8 mouse cellular contexts compared by ENCODE assay signal in genomic region chr16:20716841-20717180, GRCm38 (mm10). TPM values are rescaled to one million over a fixed set of nuclear protein-coding genes. Genes with fewer than 3 reads are reported as not detected.
A peak's percentile ranks its signal among the peaks of the same experiment; 100 is the strongest.
DNase-seq lines count a peak whose midpoint lies in the region; ATAC-seq and TF ChIP-seq lines count a peak whose summit lies in the region.

No protein-coding gene starts in this region.

- peak overlapping the region; percentile 90 for H3K4me2 ChIP-seq in heart, embryonic 11.5 days
- H3K4me2 ChIP-seq in forebrain, postnatal 0 days (ENCODE audit: low read depth), result peak overlapping the region; percentile 84

- 0% methylated on average over 8 of the region's 8 CpGs for WGBS in heart, embryonic 11.5 days (ENCODE audit: insufficient replicate concordance)
- WGBS in forebrain, postnatal 0 days, result 3% methylated on average over 8 of the region's 8 CpGs
- 6% methylated on average over 8 of the region's 8 CpGs for WGBS in macrophage (ENCODE audit: missing documents)

- peak overlapping the region; percentile 75 for H3K9ac ChIP-seq in heart, embryonic 11.5 days (ENCODE audit: low read depth, low read length)
- peak overlapping the region; percentile 77 for H3K9ac ChIP-seq in ES-Bruce4 (ENCODE audit: low read depth, poor library complexity, severe bottlenecking)
- peak overlapping the region; percentile 84 for H3K9ac ChIP-seq in forebrain, postnatal 0 days

- no peaks in the 10 kb centered on the region for H3K79me2 ChIP-seq in macrophage (ENCODE audit: inconsistent target)

- peaks cover 27% of the 10 kb centered on the region for H3K4me1 ChIP-seq in heart, embryonic 11.5 days (ENCODE audit: control insufficient read depth, insufficient read depth, low read length)
- peaks cover 5% of the 10 kb centered on the region for H3K4me1 ChIP-seq in ES-Bruce4 (ENCODE audit: control insufficient read depth, insufficient read depth, low read length)
- H3K4me1 ChIP-seq in forebrain, postnatal 0 days (ENCODE audit: insufficient read depth), result peaks cover 14% of the 10 kb centered on the region

- no peaks in the 10 kb centered on the region for H3K9me3 ChIP-seq in heart, embryonic 11.5 days (replicated peaks; ENCODE audit: control insufficient read depth, low read length)
- H3K9me3 ChIP-seq in ES-Bruce4 (replicated peaks; ENCODE audit: control insufficient read depth, insufficient read depth, low read length, poor library complexity, severe bottlenecking), result no peaks in the 10 kb centered on the region
- H3K9me3 ChIP-seq in forebrain, postnatal 0 days (ENCODE audit: low read length), result no peaks in the 10 kb centered on the region

- no peak for TF ChIP-seq POLR2A in ES-Bruce4 (IDR thresholded peaks at IDR 0.05; ENCODE audit: insufficient read depth, low read length)

- no peak for ATAC-seq in heart, embryonic 11.5 days (replicated peaks; ENCODE audit: insufficient number of reproducible peaks, low FRiP score, low TSS enrichment)
- ATAC-seq in forebrain, postnatal 0 days, result no peak

- no peak for TF ChIP-seq CTCF in ES-Bruce4 (IDR thresholded peaks at IDR 0.05; ENCODE audit: low read depth, low read length)
- no peak for TF ChIP-seq CTCF in forebrain, postnatal 0 days (IDR thresholded peaks at IDR 0.05; ENCODE audit: low read depth)

- no peaks in the 10 kb centered on the region for H3K27me3 ChIP-seq in heart, embryonic 11.5 days (ENCODE audit: control insufficient read depth, insufficient read depth, low read length)
- no peaks in the 10 kb centered on the region for H3K27me3 ChIP-seq in ES-Bruce4 (ENCODE audit: control insufficient read depth, insufficient read depth, low read length, poor library complexity, severe bottlenecking)
- H3K27me3 ChIP-seq in forebrain, postnatal 0 days (ENCODE audit: insufficient read depth, low read length), result no peaks in the 10 kb centered on the region

- no peak for TF ChIP-seq EP300 in ES-Bruce4 (IDR thresholded peaks at IDR 0.05; ENCODE audit: insufficient read depth, low read depth, low read length)

- H3K4me3 ChIP-seq in heart, embryonic 11.5 days (ENCODE audit: low read depth, low read length), result peak overlapping the region; percentile 61
- peak overlapping the region; percentile 97 for H3K4me3 ChIP-seq in ES-Bruce4 (ENCODE audit: low read depth, low read length)
- H3K4me3 ChIP-seq in forebrain, postnatal 0 days (ENCODE audit: low read depth, low read length), result peak overlapping the region; percentile 69
- peak overlapping the region; percentile 24 for H3K4me3 ChIP-seq in macrophage (ENCODE audit: inconsistent target)

- DNase-seq in heart, postnatal 4 days, result no peak
- DNase-seq in forebrain, postnatal 0 days, result no peak
- no peak for DNase-seq in spleen, postnatal 36 days (ENCODE audit: low spot score in 2 of 2)
- DNase-seq in gastrocnemius, postnatal 25 days, result no peak
- no peak for DNase-seq in kidney, postnatal 25 days

- H3K36me3 ChIP-seq in heart, embryonic 11.5 days (ENCODE audit: control insufficient read depth, insufficient read depth, low read length), result peaks cover 9% of the 10 kb centered on the region; the same call in 1 of the 2 replicates
- H3K36me3 ChIP-seq in ES-Bruce4 (ENCODE audit: control insufficient read depth, insufficient read depth, low read length, poor library complexity, severe bottlenecking) (peaks cover 17% of the 10 kb centered on the region), macrophage (ENCODE audit: inconsistent target) (peaks cover 7% of the 10 kb centered on the region; the same call in 1 of the 2 replicates)
- H3K36me3 ChIP-seq in forebrain, postnatal 0 days (ENCODE audit: insufficient read depth), result peaks cover 24% of the 10 kb centered on the region

- peak overlapping the region; percentile 88 for H3K27ac ChIP-seq in heart, embryonic 11.5 days (ENCODE audit: low read depth, low read length)
- peak overlapping the region; percentile 65 for H3K27ac ChIP-seq in ES-Bruce4 (ENCODE audit: insufficient read depth, low read length)
- H3K27ac ChIP-seq in forebrain, postnatal 0 days (ENCODE audit: low read depth, low read length), result peak overlapping the region; percentile 94
- H3K27ac ChIP-seq in macrophage, result no peak overlapping the region

RNA-seq across cellular contexts. Expression of gene Polr2h, which starts 0.7 kb away (rescaled TPM):
- 65.0 and 65.9 TPM in 2 replicates for polyA plus RNA-seq in heart, embryonic 11.5 days (2014; fragmentation: Nextera tagmentation; extraction: Ambion mirVana)
- 10 to 100 TPM; 15.6 to 16.7 TPM for total RNA-seq in heart, postnatal 4 days (2021)
- polyA plus RNA-seq in ES-Bruce4 (2011; ENCODE audit: insufficient read depth, insufficient read length, low read depth, missing spikeins) (90.6 and 94.5 TPM in 2 replicates), macrophage (2018) (5.2 to 20.4 TPM (median 12.3 TPM) in 3 replicates)
- total RNA-seq in forebrain, postnatal 0 days (2014; rRNA removed), result 43.7 and 55.3 TPM in 2 replicates
- polyA plus RNA-seq in forebrain, postnatal 0 days (2015; fragmentation: Nextera tagmentation; extraction: Ambion mirVana), result 87.4 and 103 TPM in 2 replicates
- total RNA-seq in macrophage (2018; cell fraction: chromatin; rRNA removed), result 10 to 100 TPM in 3 of 26 experiments, 1 to 10 TPM in 23; 2.4 to 10.3 (median 4.9) TPM
- 10 to 100 TPM; 10.2 to 20.7 (median 14.9) TPM for total RNA-seq in macrophage (2018; cell fraction: cytosol; rRNA removed)
- 10 to 100 TPM in 9 of 26 experiments, 1 to 10 TPM in 17; 3.1 to 16.1 (median 7.9) TPM for total RNA-seq in macrophage (2018; cell fraction: nucleus; rRNA removed)
- total RNA-seq in gastrocnemius, postnatal 25 days (2021), result 1 to 10 TPM; 8.2 to 8.3 TPM

RNA-seq across cellular contexts. Expression of gene Clcn2, which starts 0.7 kb away (rescaled TPM):
- polyA plus RNA-seq in heart, embryonic 11.5 days (2014; fragmentation: Nextera tagmentation; extraction: Ambion mirVana), result 5.7 and 6.7 TPM in 2 replicates
- 1 to 10 TPM; 3.2 to 4.5 TPM for total RNA-seq in heart, postnatal 4 days (2021)
- polyA plus RNA-seq in ES-Bruce4 (2011; ENCODE audit: insufficient read depth, insufficient read length, low read depth, missing spikeins) (8.8 and 10.2 TPM in 2 replicates), macrophage (2018) (0.11 to 0.38 TPM (median 0.35 TPM) in 3 replicates)
- total RNA-seq in forebrain, postnatal 0 days (2014; rRNA removed), result 41.9 and 47.9 TPM in 2 replicates
- 10.7 and 14.1 TPM in 2 replicates for polyA plus RNA-seq in forebrain, postnatal 0 days (2015; fragmentation: Nextera tagmentation; extraction: Ambion mirVana)
- 10 to 100 TPM in 4 of 26 experiments, 1 to 10 TPM in 22; 3.9 to 14.1 (median 7.6) TPM for total RNA-seq in macrophage (2018; cell fraction: chromatin; rRNA removed)
- total RNA-seq in macrophage (2018; cell fraction: cytosol; rRNA removed), result under 1 TPM; 0.05 to 0.60 (median 0.20) TPM
- total RNA-seq in macrophage (2018; cell fraction: nucleus; rRNA removed), result 1 to 10 TPM in 25 of 26 experiments, under 1 TPM in 1; 0.69 to 7.6 (median 4.8) TPM
- total RNA-seq in gastrocnemius, postnatal 25 days (2021), result 1 to 10 TPM; 2.0 to 3.2 TPM

RNA-seq across cellular contexts. Expression of gene Chrd, which starts 16.1 kb away (rescaled TPM):
- 0.21 and 0.42 TPM in 2 replicates for polyA plus RNA-seq in heart, embryonic 11.5 days (2014; fragmentation: Nextera tagmentation; extraction: Ambion mirVana)
- total RNA-seq in heart, postnatal 4 days (2021), result 1 to 10 TPM; 1.6 to 1.9 TPM
- polyA plus RNA-seq in ES-Bruce4 (2011; ENCODE audit: insufficient read depth, insufficient read length, low read depth, missing spikeins) (1.1 and 1.2 TPM in 2 replicates), macrophage (2018) (not detected in 3 replicates)
- total RNA-seq in forebrain, postnatal 0 days (2014; rRNA removed), result 15.8 and 15.9 TPM in 2 replicates
- polyA plus RNA-seq in forebrain, postnatal 0 days (2015; fragmentation: Nextera tagmentation; extraction: Ambion mirVana), result 3.4 and 3.6 TPM in 2 replicates
- total RNA-seq in macrophage (2018; cell fraction: chromatin; rRNA removed), result under 1 TPM in 1 of 26 experiments, not detected in 25; 0.82 TPM
- not detected for total RNA-seq in macrophage (2018; cell fraction: cytosol; rRNA removed)
- total RNA-seq in macrophage (2018; cell fraction: nucleus; rRNA removed), result under 1 TPM in 1 of 26 experiments, not detected in 25; 0.48 TPM
- 1 to 10 TPM; 3.2 to 3.6 TPM for total RNA-seq in gastrocnemius, postnatal 25 days (2021)

RNA-seq across cellular contexts. Expression of gene Thpo, which starts 17.5 kb away (rescaled TPM):
- 0.49 TPM in 1 of 2 replicates, not detected in the other for polyA plus RNA-seq in heart, embryonic 11.5 days (2014; fragmentation: Nextera tagmentation; extraction: Ambion mirVana)
- total RNA-seq in heart, postnatal 4 days (2021), result under 1 TPM in 1 of 2 experiments, not detected in 1; 0.27 TPM
- polyA plus RNA-seq in ES-Bruce4 (2011; ENCODE audit: insufficient read depth, insufficient read length, low read depth, missing spikeins), result 4.6 and 4.7 TPM in 2 replicates
- total RNA-seq in forebrain, postnatal 0 days (2014; rRNA removed), result 0.69 and 1.0 TPM in 2 replicates
- 0.51 and 0.52 TPM in 2 replicates for polyA plus RNA-seq in forebrain, postnatal 0 days (2015; fragmentation: Nextera tagmentation; extraction: Ambion mirVana)
- not detected for total RNA-seq in macrophage (2018; cell fraction: chromatin; rRNA removed)
- total RNA-seq in macrophage (2018; cell fraction: cytosol; rRNA removed), result not detected
- total RNA-seq in macrophage (2018; cell fraction: nucleus; rRNA removed), result not detected
- not detected in 3 replicates for polyA plus RNA-seq in macrophage (2018)
- total RNA-seq in gastrocnemius, postnatal 25 days (2021), result 1 to 10 TPM; 2.1 to 3.0 TPM

RNA-seq across cellular contexts. Expression of gene Fam131a, which starts 23.8 kb away (rescaled TPM):
- polyA plus RNA-seq in heart, embryonic 11.5 days (2014; fragmentation: Nextera tagmentation; extraction: Ambion mirVana), result 2.6 and 4.9 TPM in 2 replicates
- 10 to 100 TPM in 1 of 2 experiments, 1 to 10 TPM in 1; 10.0 to 13.8 TPM for total RNA-seq in heart, postnatal 4 days (2021)
- polyA plus RNA-seq in ES-Bruce4 (2011; ENCODE audit: insufficient read depth, insufficient read length, low read depth, missing spikeins) (5.9 and 7.1 TPM in 2 replicates), macrophage (2018) (0.22 to 1.6 TPM (median 0.63 TPM) in 3 replicates)
- total RNA-seq in forebrain, postnatal 0 days (2014; rRNA removed), result 169 and 200 TPM in 2 replicates
- 81.6 and 89.9 TPM in 2 replicates for polyA plus RNA-seq in forebrain, postnatal 0 days (2015; fragmentation: Nextera tagmentation; extraction: Ambion mirVana)
- total RNA-seq in macrophage (2018; cell fraction: chromatin; rRNA removed), result 1 to 10 TPM in 18 of 26 experiments, under 1 TPM in 6, not detected in 2; 0.29 to 7.0 (median 2.1) TPM
- 1 to 10 TPM in 10 of 26 experiments, under 1 TPM in 16; 0.18 to 2.1 (median 0.78) TPM for total RNA-seq in macrophage (2018; cell fraction: cytosol; rRNA removed)
- total RNA-seq in macrophage (2018; cell fraction: nucleus; rRNA removed), result 1 to 10 TPM in 17 of 26 experiments, under 1 TPM in 9; 0.31 to 4.4 (median 1.2) TPM
- 10 to 100 TPM; 31.5 to 57.0 TPM for total RNA-seq in gastrocnemius, postnatal 25 days (2021)

Comparison
In these comparisons a context has a peak if more than half of its experiments do, and no peak if none do; other contexts are left out.
1. H3K4me3 ChIP-seq: peak in every context shown above with its lines; median percentile 97 in ES-Bruce4; 69 in forebrain, postnatal 0 days; 61 in heart, embryonic 11.5 days; 24 in macrophage.